Mouse (Mus musculus): ENCODE measurements at regions not wholly inside any gene's neighbourhood (a gene's known extent, or its start where the extent isn't known, plus 50 kb on each side); places are given as distances from the start of the nearest gene placed in this dataset.

GRCm38 (mm10) chr7:129169971-129170370, 86.9 kb upstream of the Plpp4 start:
- TF ChIP-seq GATA2 (IDR thresholded peaks at IDR 0.05; ENCODE audit: borderline replicate concordance, low read depth, low read length) (no peak), POLR2AphosphoS5 (IDR thresholded peaks at IDR 0.05; ENCODE audit: insufficient replicate concordance, low read depth, low read length) (no peak)
